In genomic region chr16:4640267-4641005, GRCm38 (mm10) we compare ENCODE assay signal across 8 mouse cellular contexts. TPM values are rescaled to one million over a fixed set of nuclear protein-coding genes. Genes with fewer than 3 reads are reported as not detected.
DNase-seq lines count a peak whose midpoint lies in the region; ATAC-seq and TF ChIP-seq lines count a peak whose summit lies in the region.

No protein-coding gene starts in this region.

- no peak for TF ChIP-seq CTCF in G1E (IDR thresholded peaks at IDR 0.05; ENCODE audit: low read depth, low read length)

- H3K4me2 ChIP-seq in hindbrain, embryonic 13.5 days: peak overlapping the region; percentile 80
- H3K4me2 ChIP-seq in midbrain, embryonic 15.5 days: peak overlapping the region; percentile 61

- peak overlapping the region; percentile 91 for H3K27ac ChIP-seq in embryonic facial prominence, embryonic 10.5 days (replicated peaks)
- peak overlapping the region; percentile 70 for H3K27ac ChIP-seq in hindbrain, embryonic 13.5 days
- H3K27ac ChIP-seq in midbrain, embryonic 15.5 days: no peak overlapping the region

- no peaks in the 10 kb centered on the region for H3K27me3 ChIP-seq in G1E (ENCODE audit: insufficient read depth, low read length)
- no peaks in the 10 kb centered on the region for H3K27me3 ChIP-seq in embryonic facial prominence, embryonic 10.5 days (replicated peaks; ENCODE audit: low read depth, poor library complexity, severe bottlenecking)
- H3K27me3 ChIP-seq in hindbrain, embryonic 13.5 days: no peaks in the 10 kb centered on the region
- H3K27me3 ChIP-seq in midbrain, embryonic 15.5 days (replicated peaks): no peaks in the 10 kb centered on the region

- H3K36me3 ChIP-seq in G1E (replicated peaks): peaks cover 97% of the 10 kb centered on the region
- H3K36me3 ChIP-seq in embryonic facial prominence, embryonic 10.5 days (replicated peaks): peaks cover 21% of the 10 kb centered on the region
- H3K36me3 ChIP-seq in hindbrain, embryonic 13.5 days: 0 out of 2 replicates have a peak, but pooled peaks cover 12% of the 10 kb centered on the region
- no peaks in the 10 kb centered on the region; the same call in 1 of the 2 replicates for H3K36me3 ChIP-seq in midbrain, embryonic 15.5 days (replicated peaks)

- no peaks in the 10 kb centered on the region for H3K9me3 ChIP-seq in G1E (replicated peaks)
- H3K9me3 ChIP-seq in embryonic facial prominence, embryonic 10.5 days: no peaks in the 10 kb centered on the region
- no peaks in the 10 kb centered on the region for H3K9me3 ChIP-seq in hindbrain, embryonic 13.5 days
- no peaks in the 10 kb centered on the region for H3K9me3 ChIP-seq in midbrain, embryonic 15.5 days

- peak overlapping the region; percentile 67; the same call in 1 of the 2 replicates for H3K4me3 ChIP-seq in G1E (ENCODE audit: low read depth, low read length)
- peak overlapping the region; percentile 85 for H3K4me3 ChIP-seq in embryonic facial prominence, embryonic 10.5 days
- peak overlapping the region; percentile 53 for H3K4me3 ChIP-seq in hindbrain, embryonic 13.5 days
- peak overlapping the region; percentile 43 for H3K4me3 ChIP-seq in midbrain, embryonic 15.5 days

- H3K4me1 ChIP-seq in G1E (ENCODE audit: insufficient read depth, low read depth, low read length): peaks cover 42% of the 10 kb centered on the region
- H3K4me1 ChIP-seq in embryonic facial prominence, embryonic 10.5 days: peaks cover 74% of the 10 kb centered on the region
- peaks cover 59% of the 10 kb centered on the region for H3K4me1 ChIP-seq in hindbrain, embryonic 13.5 days (replicated peaks)
- peaks cover 28% of the 10 kb centered on the region for H3K4me1 ChIP-seq in midbrain, embryonic 15.5 days

- 7% methylated on average over 17 of the region's 17 CpGs for WGBS in embryonic facial prominence, embryonic 10.5 days
- WGBS in hindbrain, embryonic 13.5 days: 9% methylated on average over 17 of the region's 17 CpGs
- WGBS in midbrain, embryonic 15.5 days: 13% methylated on average over 17 of the region's 17 CpGs

- DNase-seq in G1E (ENCODE audit: low spot score): peak; percentile 29
- peak; percentile 56 for DNase-seq in embryonic facial prominence, embryonic 10.5 days (ENCODE audit: low spot score)
- peak; percentile 39 for DNase-seq in liver
- no peak for DNase-seq in cerebellum, adult 11 months
- DNase-seq in thymus, postnatal 36 days: no peak
- no peak for DNase-seq in adrenal gland, adult 8-10 months

- ATAC-seq in G1E (ENCODE audit: extremely low read depth, insufficient number of reproducible peaks, low FRiP score, poor library complexity, severe bottlenecking): no peak
- peak; percentile 29; the same call in 1 of the 2 replicates for ATAC-seq in hindbrain, embryonic 13.5 days (ENCODE audit: low FRiP score)
- ATAC-seq in midbrain, embryonic 15.5 days (replicated peaks): peak; percentile 38

- H3K9ac ChIP-seq in hindbrain, embryonic 13.5 days: peak overlapping the region; percentile 77
- H3K9ac ChIP-seq in midbrain, embryonic 15.5 days: peak overlapping the region; percentile 27; the same call in 1 of the 2 replicates

RNA-seq across cellular contexts. Expression of gene Dnaja3, which starts 0.6 kb away (rescaled TPM):
- 53.1 and 56.1 TPM in 2 replicates for total RNA-seq in G1E (2014; fragmentation: Nextera tagmentation)
- 63.5 and 73.2 TPM in 2 replicates for total RNA-seq in G1E (2017)
- 23.9 and 33.1 TPM in 2 replicates for polyA plus RNA-seq in G1E (2012)
- polyA plus RNA-seq in embryonic facial prominence, embryonic 10.5 days (2016; fragmentation: Nextera tagmentation; extraction: Ambion mirVana): 66.6 and 66.7 TPM in 2 replicates
- polyA plus RNA-seq in hindbrain, embryonic 13.5 days (2015; fragmentation: Nextera tagmentation; extraction: Ambion mirVana): 52.7 and 54.8 TPM in 2 replicates
- polyA plus RNA-seq in midbrain, embryonic 15.5 days (2015; fragmentation: Nextera tagmentation; extraction: Ambion mirVana): 62.1 and 65.5 TPM in 2 replicates
- 100 to 1,000 TPM; 107 to 132 (median 117) TPM for total RNA-seq in adrenal gland, adult 8-10 months (2022)

RNA-seq across cellular contexts. Expression of gene Vasn, which starts 0.7 kb away (rescaled TPM):
- total RNA-seq in G1E (2014; fragmentation: Nextera tagmentation): 0.30 TPM in 1 of 2 replicates, not detected in the other
- 0.05 and 0.12 TPM in 2 replicates for total RNA-seq in G1E (2017)
- polyA plus RNA-seq in G1E (2012): 0.03 and 0.04 TPM in 2 replicates
- 14.4 and 16.2 TPM in 2 replicates for polyA plus RNA-seq in embryonic facial prominence, embryonic 10.5 days (2016; fragmentation: Nextera tagmentation; extraction: Ambion mirVana)
- polyA plus RNA-seq in hindbrain, embryonic 13.5 days (2015; fragmentation: Nextera tagmentation; extraction: Ambion mirVana): 6.3 and 7.3 TPM in 2 replicates
- 5.2 and 5.8 TPM in 2 replicates for polyA plus RNA-seq in midbrain, embryonic 15.5 days (2015; fragmentation: Nextera tagmentation; extraction: Ambion mirVana)
- 10 to 100 TPM; 10.1 to 16.9 (median 11.1) TPM for total RNA-seq in adrenal gland, adult 8-10 months (2022)

RNA-seq across cellular contexts. Expression of gene Pam16, which starts 15.6 kb away (rescaled TPM):
- total RNA-seq in G1E (2014; fragmentation: Nextera tagmentation) (65.3 and 70.0 TPM in 2 replicates), G1E (2017) (41.7 and 48.3 TPM in 2 replicates)
- polyA plus RNA-seq in G1E (2012): 35.3 and 51.6 TPM in 2 replicates
- polyA plus RNA-seq in embryonic facial prominence, embryonic 10.5 days (2016; fragmentation: Nextera tagmentation; extraction: Ambion mirVana): 92.6 and 97.5 TPM in 2 replicates
- 169 and 188 TPM in 2 replicates for polyA plus RNA-seq in hindbrain, embryonic 13.5 days (2015; fragmentation: Nextera tagmentation; extraction: Ambion mirVana)
- polyA plus RNA-seq in midbrain, embryonic 15.5 days (2015; fragmentation: Nextera tagmentation; extraction: Ambion mirVana): 139 and 154 TPM in 2 replicates
- 100 to 1,000 TPM in 2 of 4 experiments, 10 to 100 TPM in 2; 81.7 to 124 (median 102) TPM for total RNA-seq in adrenal gland, adult 8-10 months (2022)

RNA-seq across cellular contexts. Expression of gene Coro7, which starts 39.1 kb away (rescaled TPM):
- 74.9 and 94.3 TPM in 2 replicates for total RNA-seq in G1E (2014; fragmentation: Nextera tagmentation)
- 33.0 and 34.8 TPM in 2 replicates for total RNA-seq in G1E (2017)
- polyA plus RNA-seq in G1E (2012): 159 and 205 TPM in 2 replicates
- 23.3 and 23.9 TPM in 2 replicates for polyA plus RNA-seq in embryonic facial prominence, embryonic 10.5 days (2016; fragmentation: Nextera tagmentation; extraction: Ambion mirVana)
- polyA plus RNA-seq in hindbrain, embryonic 13.5 days (2015; fragmentation: Nextera tagmentation; extraction: Ambion mirVana): 29.1 and 30.7 TPM in 2 replicates
- polyA plus RNA-seq in midbrain, embryonic 15.5 days (2015; fragmentation: Nextera tagmentation; extraction: Ambion mirVana): 32.1 and 33.2 TPM in 2 replicates
- 10 to 100 TPM; 23.1 to 41.9 (median 36.7) TPM for total RNA-seq in adrenal gland, adult 8-10 months (2022)

RNA-seq across cellular contexts. Expression of gene Glis2, which starts 45.9 kb away (rescaled TPM):
- total RNA-seq in G1E (2014; fragmentation: Nextera tagmentation) (2.6 and 2.8 TPM in 2 replicates), G1E (2017) (1.0 and 1.2 TPM in 2 replicates)
- polyA plus RNA-seq in G1E (2012): 2.6 and 3.0 TPM in 2 replicates
- polyA plus RNA-seq in embryonic facial prominence, embryonic 10.5 days (2016; fragmentation: Nextera tagmentation; extraction: Ambion mirVana): 22.2 and 22.3 TPM in 2 replicates
- 21.8 and 22.5 TPM in 2 replicates for polyA plus RNA-seq in hindbrain, embryonic 13.5 days (2015; fragmentation: Nextera tagmentation; extraction: Ambion mirVana)
- polyA plus RNA-seq in midbrain, embryonic 15.5 days (2015; fragmentation: Nextera tagmentation; extraction: Ambion mirVana): 12.3 and 17.3 TPM in 2 replicates
- total RNA-seq in adrenal gland, adult 8-10 months (2022): 10 to 100 TPM; 14.6 to 28.9 (median 23.8) TPM

Comparison
In these comparisons a context has a peak if more than half of its experiments do, and no peak if none do; other contexts are left out.
1. DNase-seq: peak in G1E (single experiment), embryonic facial prominence, embryonic 10.5 days (single experiment) and liver (single experiment); none in cerebellum, adult 11 months (single experiment), thymus, postnatal 36 days (0 of 2) and adrenal gland, adult 8-10 months (single experiment).
2. Peak in every context shown above with its lines, with median percentiles within 50 percentile points of each other: H3K4me3 ChIP-seq.